Mouse (Mus musculus) left cerebral cortex, adult 2 months (tissue): ENCODE results near the gene Gspt1. TPM values are rescaled to one million over a fixed set of nuclear protein-coding genes. Genes with fewer than 3 reads are reported as not detected.

Experiments
- DNase-seq, 2 experiments: peaks; one replicate each; pipeline ENCODE4 v3.0.0; 2021 to 2022; ENCODE audit warnings: low spot score in 2 of 2, mixed read lengths in 1 of 2; ENCODE audit errors: extremely low spot score in 1 of 2
- H3K27ac ChIP-seq: fragments of 200-600 bp; 2 replicates; pipeline ENCODE4 v1.8.1; 2022
- H3K4me3 ChIP-seq: fragments of 200-600 bp; 2 replicates; pipeline ENCODE4 v1.8.1; 2022
- CTCF ChIP-seq: fragments of 200-600 bp; IDR thresholded peaks from 2 replicates; pipeline ENCODE4 v1.8.1; 2022; ENCODE audit warnings: antibody characterized with exemption, mild to moderate bottlenecking, moderate library complexity
- intact Hi-C: fragments of 180-260 bp; cut with DNase I; formaldehyde crosslinking; loops from one replicate; pipeline ENCODE4 v1.15.1; 2025
- microRNA-seq, 2 experiments: library from miRNA; unstranded; fragments of <30 nt; microRNA quantifications; one replicate each; pipeline ENCODE4 v1.2.0; 2021
- total RNA-seq, 2 experiments: library from RNA; stranded (reverse); gene quantifications; 2 replicates each; pipeline ENCODE4 v1.2.3; 2021

Gspt1 gene
- total RNA-seq, 2 experiments from 2014 or later, result 79.7 to 85.5 TPM

- H3K4me3 ChIP-seq, result peak overlapping the region; percentile 88
- intact Hi-C loops, result loop anchor here (10.0 kb wide), 1 partner anchor 300 kb away; no protein-coding TSS in a partner anchor
- peak; percentile 63 for TF ChIP-seq CTCF
- DNase-seq, result peak; percentile 19 to 22
- no peak overlapping the region; the same call in 1 of the 2 replicates for H3K27ac ChIP-seq
These were observed 79.4 kb downstream of the Gspt1 start for GRCm38 (mm10) chr16:11174671-11175081.

GRCm38 (mm10) chr16:11171679-11172078 lies 82.4 kb downstream of the Gspt1 start:
- TF ChIP-seq CTCF, result no peak
- intact Hi-C loops, result loop anchor here (10.0 kb wide), 1 partner anchor 297 kb away; no protein-coding TSS in a partner anchor
- no peak overlapping the region for H3K27ac ChIP-seq
- H3K4me3 ChIP-seq, result no peak overlapping the region
- DNase-seq, result no peak

Small RNAs within 50 kb of the gene (microRNA-seq; reads per million reads assigned to microRNA genes)
- 1.9 to 2.7 reads per million in 2 experiments for gene Mir1945

Other genes starting within 250 kb of the Gspt1 start
- gene Snn, start 193.4 kb downstream of the Gspt1 start, total RNA-seq, result 100 to 1,000 TPM; 174 to 177 TPM
- gene Litaf, start 188.2 kb downstream of the Gspt1 start, total RNA-seq, result 10 to 100 TPM in 1 of 2 experiments, 1 to 10 TPM in 1; 9.1 to 14.1 TPM
- 10 to 100 TPM; 35.2 to 37.7 TPM for gene Txndc11, start 119.7 kb downstream of the Gspt1 start, total RNA-seq
- 10 to 100 TPM; 68.5 to 76.4 TPM for gene Zc3h7a, start 77.9 kb downstream of the Gspt1 start, total RNA-seq
- gene Rsl1d1, start 51.0 kb downstream of the Gspt1 start, total RNA-seq, result 10 to 100 TPM; 46.3 to 50.1 TPM
- gene Tnfrsf17, start 59.5 kb upstream of the Gspt1 start, total RNA-seq, result not detected
- 10 to 100 TPM; 21.1 to 22.8 TPM for gene Snx29, start 68.6 kb upstream of the Gspt1 start, total RNA-seq